Mouse (Mus musculus) heart, embryonic 13.5 days (tissue): Measurements from ENCODE around the gene Ramp3. TPM values are rescaled to one million over a fixed set of nuclear protein-coding genes. Genes with fewer than 3 reads are reported as not detected.

Source experiments
- polyA plus RNA-seq: library from polyadenylated mRNA; unstranded; fragments of >200 nt; fragmentation: Nextera tagmentation; extraction: Ambion mirVana; gene quantifications from 2 replicates; pipeline ENCODE4 v1.2.1, GENCODE M21; 2015

Gene Ramp3
- polyA plus RNA-seq, 1 experiment from 2014 or later: 2.2 TPM

Other genes starting within 250 kb of the Ramp3 start
- gene Ppia, start 243.1 kb upstream of the Ramp3 start, polyA plus RNA-seq: 4,195 and 4,594 TPM in 2 replicates
- gene H2afv, start 214.1 kb upstream of the Ramp3 start, polyA plus RNA-seq: 309 and 340 TPM in 2 replicates
- gene Purb, start 182.6 kb upstream of the Ramp3 start, polyA plus RNA-seq: 23.5 and 25.5 TPM in 2 replicates
- gene Myo1g, start 137.6 kb upstream of the Ramp3 start, polyA plus RNA-seq: 0.50 and 0.98 TPM in 2 replicates
- gene Ccm2, start 111.6 kb upstream of the Ramp3 start, polyA plus RNA-seq: 54.3 and 59.7 TPM in 2 replicates
- 0.86 and 0.88 TPM in 2 replicates for gene Nacad, start 52.5 kb upstream of the Ramp3 start, polyA plus RNA-seq
- gene Tbrg4, start 32.5 kb upstream of the Ramp3 start, polyA plus RNA-seq: 42.9 and 43.0 TPM in 2 replicates
- not detected in 2 replicates for gene Wap, start 19.9 kb upstream of the Ramp3 start, polyA plus RNA-seq
- gene Gm11983, start 179.1 kb downstream of the Ramp3 start, polyA plus RNA-seq: not detected in 2 replicates